Mouse (Mus musculus): ENCODE data around the gene Gm28038. TPM values are rescaled to one million over a fixed set of nuclear protein-coding genes. Genes with fewer than 3 reads are reported as not detected.

Gm28038 gene
- polyA plus RNA-seq, 1 experiment: not detected

DNA sequence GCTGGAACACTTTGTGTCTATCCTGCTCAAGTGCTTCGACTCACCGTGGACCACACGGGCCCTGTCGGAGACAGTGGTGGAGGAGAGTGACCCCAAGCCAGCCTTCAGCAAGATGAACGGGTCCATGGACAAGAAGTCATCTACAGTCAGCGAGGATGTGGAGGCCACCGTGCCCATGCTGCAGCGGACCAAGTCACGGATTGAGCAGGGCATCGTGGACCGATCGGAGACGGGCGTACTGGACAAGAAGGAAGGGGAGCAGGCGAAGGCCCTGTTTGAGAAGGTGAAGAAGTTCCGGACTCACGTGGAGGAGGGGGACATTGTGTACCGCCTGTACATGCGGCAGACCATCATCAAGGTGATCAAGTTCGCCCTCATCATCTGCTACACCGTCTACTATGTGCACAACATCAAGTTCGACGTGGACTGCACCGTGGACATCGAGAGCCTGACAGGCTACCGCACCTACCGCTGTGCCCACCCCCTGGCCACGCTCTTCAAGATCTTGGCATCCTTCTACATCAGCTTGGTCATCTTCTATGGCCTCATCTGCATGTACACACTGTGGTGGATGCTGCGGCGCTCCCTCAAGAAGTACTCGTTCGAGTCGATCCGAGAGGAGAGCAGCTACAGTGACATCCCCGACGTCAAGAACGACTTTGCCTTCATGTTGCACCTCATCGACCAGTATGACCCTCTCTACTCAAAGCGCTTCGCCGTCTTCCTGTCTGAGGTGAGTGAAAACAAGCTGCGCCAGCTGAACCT lies 25.0 kb upstream of the Gm28038 start:
- TF ChIP-seq POLR2A (IDR thresholded peaks at IDR 0.05; ENCODE audit: borderline replicate concordance, extremely low read depth, low read depth, low read length) (no peak), CTCF (IDR thresholded peaks at IDR 0.05; ENCODE audit: insufficient read depth, low read length) (no peak)
- 96% methylated on average over 42 of the region's 42 CpGs for WGBS
- Histone ChIP-seq H3K4me3 (replicated peaks; ENCODE audit: extremely low read depth, low read depth, low read length) (no peak overlapping the region), H3K4me1 (ENCODE audit: control insufficient read depth, insufficient read depth, low read length) (peaks cover 31% of the 10 kb centered on the region)
- no peak for DNase-seq

- DNase-seq: peak; percentile 2
- H3K4me3 ChIP-seq (replicated peaks; ENCODE audit: extremely low read depth, low read depth, low read length): no peak overlapping the region
- WGBS: 91% methylated on average over 30 of the region's 30 CpGs
- H3K4me1 ChIP-seq (ENCODE audit: control insufficient read depth, insufficient read depth, low read length): peaks cover 27% of the 10 kb centered on the region
- TF ChIP-seq CTCF (IDR thresholded peaks at IDR 0.05; ENCODE audit: insufficient read depth, low read length): no peak
- no peak for TF ChIP-seq POLR2A (IDR thresholded peaks at IDR 0.05; ENCODE audit: borderline replicate concordance, extremely low read depth, low read depth, low read length)
Observed at GRCm38 (mm10) chr2:30256616-30257350, 24.1 kb upstream of the Gm28038 start.

DNA sequence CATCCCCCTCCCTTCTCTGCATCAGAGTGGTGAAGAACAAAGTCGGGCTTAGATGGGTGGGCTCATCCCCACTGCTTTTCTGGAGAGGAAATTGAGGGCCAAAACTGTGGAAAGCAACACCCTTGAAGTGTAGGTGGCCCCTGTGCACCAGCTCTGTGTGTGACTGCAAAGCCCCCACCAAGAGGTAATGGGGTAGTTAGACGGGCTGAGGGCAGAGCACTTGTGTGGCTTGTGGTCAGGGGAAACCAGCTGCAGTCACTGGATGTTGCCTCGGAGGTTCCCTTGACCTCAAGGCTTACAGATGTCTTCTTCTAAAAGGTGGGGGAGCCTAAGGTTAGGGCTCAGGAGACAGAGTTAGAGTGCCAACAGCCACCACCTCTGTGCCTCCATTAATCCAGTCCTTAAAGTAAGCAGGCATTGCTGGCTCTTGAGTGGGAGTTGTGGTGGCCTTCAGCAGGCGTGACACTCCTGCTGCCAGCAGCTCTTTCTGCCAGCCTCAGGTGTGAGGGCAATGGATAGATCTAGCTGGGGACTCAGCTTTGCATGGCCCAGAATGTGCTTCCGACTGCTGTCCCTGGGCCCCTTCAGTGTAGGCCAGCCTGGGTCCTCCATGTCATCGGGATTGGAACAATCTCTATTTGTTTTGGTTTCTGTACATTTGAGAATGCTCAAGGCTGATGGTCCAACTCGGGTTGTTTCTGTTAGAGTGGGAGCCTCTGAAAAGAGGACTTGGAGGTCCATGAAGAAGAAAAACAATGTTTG lies 23.0 kb upstream of the Gm28038 start:
- 55% methylated on average over 7 of the region's 7 CpGs for WGBS
- H3K4me3 ChIP-seq (replicated peaks; ENCODE audit: extremely low read depth, low read depth, low read length): no peak overlapping the region
- TF ChIP-seq CTCF (IDR thresholded peaks at IDR 0.05; ENCODE audit: insufficient read depth, low read length) (no peak), POLR2A (IDR thresholded peaks at IDR 0.05; ENCODE audit: borderline replicate concordance, extremely low read depth, low read depth, low read length) (no peak)
- peaks cover 20% of the 10 kb centered on the region for H3K4me1 ChIP-seq (ENCODE audit: control insufficient read depth, insufficient read depth, low read length)
- no peak for DNase-seq

DNA sequence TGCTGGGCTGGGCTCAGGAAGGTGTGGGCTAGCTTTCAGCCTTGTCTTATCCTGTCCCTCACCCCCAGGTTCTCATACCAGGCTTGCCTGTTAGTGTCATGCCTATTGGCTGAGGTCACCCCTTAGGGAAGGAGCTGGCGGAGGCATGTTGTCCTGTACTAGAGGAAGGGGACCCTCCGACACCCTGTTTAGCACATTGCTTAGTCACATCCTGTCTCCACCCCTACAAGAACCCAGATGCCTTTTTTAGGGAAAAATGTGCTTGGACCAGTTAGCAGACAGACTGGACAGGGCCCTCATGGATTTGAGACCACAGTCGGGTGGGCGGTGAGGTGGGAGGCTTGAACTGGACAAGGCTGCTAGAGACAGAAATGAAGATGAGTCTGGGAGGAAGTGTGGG lies 22.2 kb upstream of the Gm28038 start:
- DNase-seq: no peak
- H3K4me3 ChIP-seq (replicated peaks; ENCODE audit: extremely low read depth, low read depth, low read length): no peak overlapping the region
- TF ChIP-seq CTCF (IDR thresholded peaks at IDR 0.05; ENCODE audit: insufficient read depth, low read length) (no peak), POLR2A (IDR thresholded peaks at IDR 0.05; ENCODE audit: borderline replicate concordance, extremely low read depth, low read depth, low read length) (peak; percentile 18; the same call in 1 of the 2 replicates)
- WGBS: 29% methylated on average over 4 of the region's 4 CpGs
- H3K4me1 ChIP-seq (ENCODE audit: control insufficient read depth, insufficient read depth, low read length): peaks cover 20% of the 10 kb centered on the region

GRCm38 (mm10) chr2:30259131-30260064 lies 21.4 kb upstream of the Gm28038 start:
- 76% methylated on average over 15 of the region's 15 CpGs for WGBS
- no peak for TF ChIP-seq CTCF (IDR thresholded peaks at IDR 0.05; ENCODE audit: insufficient read depth, low read length)
- no peak for TF ChIP-seq POLR2A (IDR thresholded peaks at IDR 0.05; ENCODE audit: borderline replicate concordance, extremely low read depth, low read depth, low read length)
- Histone ChIP-seq H3K4me3 (replicated peaks; ENCODE audit: extremely low read depth, low read depth, low read length) (no peak overlapping the region), H3K4me1 (ENCODE audit: control insufficient read depth, insufficient read depth, low read length) (peaks cover 20% of the 10 kb centered on the region)
- no peak for DNase-seq

GRCm38 (mm10) chr2:30261064-30261736 lies 19.6 kb upstream of the Gm28038 start:
- DNase-seq: no peak
- TF ChIP-seq CTCF (IDR thresholded peaks at IDR 0.05; ENCODE audit: insufficient read depth, low read length) (no peak), POLR2A (IDR thresholded peaks at IDR 0.05; ENCODE audit: borderline replicate concordance, extremely low read depth, low read depth, low read length) (no peak)
- Histone ChIP-seq H3K4me1 (ENCODE audit: control insufficient read depth, insufficient read depth, low read length) (peaks cover 23% of the 10 kb centered on the region), H3K4me3 (replicated peaks; ENCODE audit: extremely low read depth, low read depth, low read length) (no peak overlapping the region)
- WGBS: 79% methylated on average over 4 of the region's 4 CpGs

GRCm38 (mm10) chr2:30261921-30262839 lies 18.7 kb upstream of the Gm28038 start:
- TF ChIP-seq CTCF (IDR thresholded peaks at IDR 0.05; ENCODE audit: insufficient read depth, low read length): no peak
- no peak for TF ChIP-seq POLR2A (IDR thresholded peaks at IDR 0.05; ENCODE audit: borderline replicate concordance, extremely low read depth, low read depth, low read length)
- peak; percentile 4 for DNase-seq
- 82% methylated on average over 18 of the region's 18 CpGs for WGBS
- Histone ChIP-seq H3K4me3 (replicated peaks; ENCODE audit: extremely low read depth, low read depth, low read length) (no peak overlapping the region), H3K4me1 (ENCODE audit: control insufficient read depth, insufficient read depth, low read length) (peaks cover 23% of the 10 kb centered on the region)
